Mouse (Mus musculus): ENCODE results near the gene Hesx1. TPM values are rescaled to one million over a fixed set of nuclear protein-coding genes. Genes with fewer than 3 reads are reported as not detected.

Gene Hesx1
- polyA plus RNA-seq, 1 experiment from 2014 or later, result 0.23 TPM

GRCm38 (mm10) chr14:26975490-26975889, 18.7 kb upstream of the Hesx1 start:
- Histone ChIP-seq H3K9me3 (ENCODE audit: control insufficient read depth, low read length) (no peaks in the 10 kb centered on the region), H3K27ac (ENCODE audit: low read depth, low read length) (no peak overlapping the region), H3K36me3 (ENCODE audit: control insufficient read depth, insufficient read depth, low read length) (no peaks in the 10 kb centered on the region), H3K4me1 (replicated peaks; ENCODE audit: control insufficient read depth, insufficient read depth, low read length) (peaks cover 2% of the 10 kb centered on the region; the same call in 1 of the 2 replicates), H3K27me3 (ENCODE audit: control insufficient read depth, insufficient read depth, low read length) (no peaks in the 10 kb centered on the region), H3K4me2 (replicated peaks; ENCODE audit: low read depth, low read length) (no peak overlapping the region), H3K9ac (ENCODE audit: low read depth, low read length) (no peak overlapping the region), H3K4me3 (ENCODE audit: low read depth, low read length) (no peak overlapping the region)
- ATAC-seq (ENCODE audit: low FRiP score) (no peak), DNase-seq (ENCODE audit: low spot score) (no peak)
- 78% methylated on average over 3 of the region's 3 CpGs for WGBS

- peaks cover 2% of the 10 kb centered on the region; the same call in 1 of the 2 replicates for H3K4me1 ChIP-seq (replicated peaks; ENCODE audit: control insufficient read depth, insufficient read depth, low read length)
- no peak overlapping the region for H3K9ac ChIP-seq (ENCODE audit: low read depth, low read length)
- no peak overlapping the region for H3K4me2 ChIP-seq (replicated peaks; ENCODE audit: low read depth, low read length)
- H3K4me3 ChIP-seq (ENCODE audit: low read depth, low read length), result no peak overlapping the region
- H3K27me3 ChIP-seq (ENCODE audit: control insufficient read depth, insufficient read depth, low read length), result no peaks in the 10 kb centered on the region
- 47% methylated on average over 7 of the region's 7 CpGs for WGBS
- ATAC-seq (ENCODE audit: low FRiP score) (no peak), DNase-seq (ENCODE audit: low spot score) (peak; percentile 33)
- no peaks in the 10 kb centered on the region for H3K36me3 ChIP-seq (ENCODE audit: control insufficient read depth, insufficient read depth, low read length)
- no peak overlapping the region for H3K27ac ChIP-seq (ENCODE audit: low read depth, low read length)
- no peaks in the 10 kb centered on the region for H3K9me3 ChIP-seq (ENCODE audit: control insufficient read depth, low read length)
Observed at GRCm38 (mm10) chr14:26976212-26976611, 18.0 kb upstream of the Hesx1 start.

- ATAC-seq (ENCODE audit: low FRiP score) (no peak), DNase-seq (ENCODE audit: low spot score) (no peak)
- H3K9me3 ChIP-seq (ENCODE audit: control insufficient read depth, low read length), result no peaks in the 10 kb centered on the region
- no peak overlapping the region for H3K4me3 ChIP-seq (ENCODE audit: low read depth, low read length)
- WGBS, result 43% methylated on average over 2 of the region's 2 CpGs
- H3K27ac ChIP-seq (ENCODE audit: low read depth, low read length), result no peak overlapping the region
- H3K4me2 ChIP-seq (replicated peaks; ENCODE audit: low read depth, low read length), result no peak overlapping the region
- H3K27me3 ChIP-seq (ENCODE audit: control insufficient read depth, insufficient read depth, low read length), result no peaks in the 10 kb centered on the region
- no peak overlapping the region for H3K9ac ChIP-seq (ENCODE audit: low read depth, low read length)
- H3K36me3 ChIP-seq (ENCODE audit: control insufficient read depth, insufficient read depth, low read length), result no peaks in the 10 kb centered on the region
- peaks cover 2% of the 10 kb centered on the region; the same call in 1 of the 2 replicates for H3K4me1 ChIP-seq (replicated peaks; ENCODE audit: control insufficient read depth, insufficient read depth, low read length)
Observed at GRCm38 (mm10) chr14:26977500-26977899, 16.7 kb upstream of the Hesx1 start.

- H3K4me3 ChIP-seq (ENCODE audit: low read depth, low read length), result no peak overlapping the region
- H3K27ac ChIP-seq (ENCODE audit: low read depth, low read length), result no peak overlapping the region
- H3K9me3 ChIP-seq (ENCODE audit: control insufficient read depth, low read length), result no peaks in the 10 kb centered on the region
- DNase-seq (ENCODE audit: low spot score) (no peak), ATAC-seq (ENCODE audit: low FRiP score) (no peak)
- H3K36me3 ChIP-seq (ENCODE audit: control insufficient read depth, insufficient read depth, low read length), result no peaks in the 10 kb centered on the region
- H3K4me2 ChIP-seq (replicated peaks; ENCODE audit: low read depth, low read length), result no peak overlapping the region
- H3K4me1 ChIP-seq (replicated peaks; ENCODE audit: control insufficient read depth, insufficient read depth, low read length), result peaks cover 2% of the 10 kb centered on the region; the same call in 1 of the 2 replicates
- no peak overlapping the region for H3K9ac ChIP-seq (ENCODE audit: low read depth, low read length)
- H3K27me3 ChIP-seq (ENCODE audit: control insufficient read depth, insufficient read depth, low read length), result no peaks in the 10 kb centered on the region
- 90% methylated on average over 3 of the region's 3 CpGs for WGBS
Observed at GRCm38 (mm10) chr14:26979808-26980207, 14.4 kb upstream of the Hesx1 start.

- H3K36me3 ChIP-seq (ENCODE audit: control insufficient read depth, insufficient read depth, low read length), result no peaks in the 10 kb centered on the region
- no peak overlapping the region for H3K4me2 ChIP-seq (replicated peaks; ENCODE audit: low read depth, low read length)
- no peaks in the 10 kb centered on the region for H3K27me3 ChIP-seq (ENCODE audit: control insufficient read depth, insufficient read depth, low read length)
- DNase-seq (ENCODE audit: low spot score) (no peak), ATAC-seq (ENCODE audit: low FRiP score) (no peak)
- no peak overlapping the region for H3K27ac ChIP-seq (ENCODE audit: low read depth, low read length)
- H3K4me3 ChIP-seq (ENCODE audit: low read depth, low read length), result no peak overlapping the region
- H3K9me3 ChIP-seq (ENCODE audit: control insufficient read depth, low read length), result no peaks in the 10 kb centered on the region
- H3K9ac ChIP-seq (ENCODE audit: low read depth, low read length), result no peak overlapping the region
- WGBS, result 94% methylated on average over 8 of the region's 8 CpGs
- peaks cover 2% of the 10 kb centered on the region; the same call in 1 of the 2 replicates for H3K4me1 ChIP-seq (replicated peaks; ENCODE audit: control insufficient read depth, insufficient read depth, low read length)
Observed at GRCm38 (mm10) chr14:26981021-26981420, 13.2 kb upstream of the Hesx1 start.

GRCm38 (mm10) chr14:26981494-26982149, 12.6 kb upstream of the Hesx1 start:
- ATAC-seq (ENCODE audit: low FRiP score), result no peak
- Histone ChIP-seq H3K9me3 (ENCODE audit: control insufficient read depth, low read length) (no peaks in the 10 kb centered on the region), H3K27ac (ENCODE audit: low read depth, low read length) (no peak overlapping the region), H3K4me3 (ENCODE audit: low read depth, low read length) (no peak overlapping the region), H3K9ac (ENCODE audit: low read depth, low read length) (no peak overlapping the region), H3K27me3 (ENCODE audit: control insufficient read depth, insufficient read depth, low read length) (no peaks in the 10 kb centered on the region), H3K36me3 (ENCODE audit: control insufficient read depth, insufficient read depth, low read length) (no peaks in the 10 kb centered on the region), H3K4me1 (replicated peaks; ENCODE audit: control insufficient read depth, insufficient read depth, low read length) (peaks cover 2% of the 10 kb centered on the region; the same call in 1 of the 2 replicates), H3K4me2 (replicated peaks; ENCODE audit: low read depth, low read length) (no peak overlapping the region)
- WGBS, result 60% methylated on average over 5 of the region's 5 CpGs
- DNase-seq (ENCODE audit: low spot score), result no peak

- ATAC-seq (ENCODE audit: low FRiP score) (no peak), DNase-seq (ENCODE audit: low spot score) (no peak)
- Histone ChIP-seq H3K36me3 (ENCODE audit: control insufficient read depth, insufficient read depth, low read length) (no peaks in the 10 kb centered on the region), H3K9ac (ENCODE audit: low read depth, low read length) (no peak overlapping the region), H3K4me2 (replicated peaks; ENCODE audit: low read depth, low read length) (no peak overlapping the region), H3K27me3 (ENCODE audit: control insufficient read depth, insufficient read depth, low read length) (no peaks in the 10 kb centered on the region), H3K9me3 (ENCODE audit: control insufficient read depth, low read length) (no peaks in the 10 kb centered on the region), H3K4me1 (replicated peaks; ENCODE audit: control insufficient read depth, insufficient read depth, low read length) (no peaks in the 10 kb centered on the region), H3K27ac (ENCODE audit: low read depth, low read length) (no peak overlapping the region), H3K4me3 (ENCODE audit: low read depth, low read length) (no peak overlapping the region)
- WGBS, result 80% methylated on average over 5 of the region's 5 CpGs
Observed at GRCm38 (mm10) chr14:26982150-26982530, 12.1 kb upstream of the Hesx1 start.

- Histone ChIP-seq H3K9ac (ENCODE audit: low read depth, low read length) (no peak overlapping the region), H3K4me1 (replicated peaks; ENCODE audit: control insufficient read depth, insufficient read depth, low read length) (no peaks in the 10 kb centered on the region), H3K4me3 (ENCODE audit: low read depth, low read length) (no peak overlapping the region), H3K9me3 (ENCODE audit: control insufficient read depth, low read length) (no peaks in the 10 kb centered on the region), H3K27me3 (ENCODE audit: control insufficient read depth, insufficient read depth, low read length) (no peaks in the 10 kb centered on the region), H3K4me2 (replicated peaks; ENCODE audit: low read depth, low read length) (no peak overlapping the region), H3K36me3 (ENCODE audit: control insufficient read depth, insufficient read depth, low read length) (no peaks in the 10 kb centered on the region), H3K27ac (ENCODE audit: low read depth, low read length) (no peak overlapping the region)
- no peak for DNase-seq (ENCODE audit: low spot score)
- WGBS, result 74% methylated on average over 2 of the region's 2 CpGs
- no peak for ATAC-seq (ENCODE audit: low FRiP score)
Observed at GRCm38 (mm10) chr14:26988694-26989093, 5.5 kb upstream of the Hesx1 start.

GRCm38 (mm10) chr14:26991622-26992021, 2.6 kb upstream of the Hesx1 start:
- Histone ChIP-seq H3K9me3 (ENCODE audit: control insufficient read depth, low read length) (no peaks in the 10 kb centered on the region), H3K4me2 (replicated peaks; ENCODE audit: low read depth, low read length) (no peak overlapping the region), H3K9ac (ENCODE audit: low read depth, low read length) (no peak overlapping the region), H3K4me3 (ENCODE audit: low read depth, low read length) (no peak overlapping the region), H3K27ac (ENCODE audit: low read depth, low read length) (no peak overlapping the region), H3K27me3 (ENCODE audit: control insufficient read depth, insufficient read depth, low read length) (no peaks in the 10 kb centered on the region), H3K36me3 (ENCODE audit: control insufficient read depth, insufficient read depth, low read length) (no peaks in the 10 kb centered on the region), H3K4me1 (replicated peaks; ENCODE audit: control insufficient read depth, insufficient read depth, low read length) (no peaks in the 10 kb centered on the region)
- DNase-seq (ENCODE audit: low spot score) (no peak), ATAC-seq (ENCODE audit: low FRiP score) (no peak)
- 71% methylated on average over 18 of the region's 18 CpGs for WGBS
